Mouse (Mus musculus) hindbrain, embryonic 14.5 days (tissue): ENCODE measurements around the gene Padi2. TPM values are rescaled to one million over a fixed set of nuclear protein-coding genes. Genes with fewer than 3 reads are reported as not detected.

Experiments
- ATAC-seq: fragments of 200-750 bp; cut with Nextera tagmentation; 2 replicates; pipeline ENCODE4 v1.8.0; 2017; ENCODE audit warnings: moderate number of reproducible peaks, mild to moderate bottlenecking, moderate TSS enrichment, moderate library complexity; ENCODE audit not compliant: low FRiP score
- DNase-seq: peaks from one replicate; pipeline ENCODE4 v3.0.0-alpha.2; 2015; ENCODE audit warnings: low spot score
- H3K27ac ChIP-seq: fragments of 300-500 bp; sonication (generic); 2 replicates; pipeline ENCODE4 v1.5.1; 2014; ENCODE audit warnings: mild to moderate bottlenecking, moderate library complexity
- H3K27me3 ChIP-seq: fragments of 300-500 bp; sonication (generic); 2 replicates; pipeline ENCODE4 v1.6.1; 2014; ENCODE audit warnings: mild to moderate bottlenecking, low read length, mixed read lengths; ENCODE audit not compliant: control insufficient read depth, insufficient read depth
- H3K36me3 ChIP-seq: fragments of 300-500 bp; sonication (generic); replicated peaks from 2 replicates; pipeline ENCODE4 v1.6.1; 2014; ENCODE audit not compliant: control insufficient read depth, insufficient read depth
- H3K4me1 ChIP-seq: fragments of 300-500 bp; sonication (generic); replicated peaks from 2 replicates; pipeline ENCODE4 v1.6.1; 2014; ENCODE audit warnings: antibody characterized with exemption, low read length, mixed read lengths; ENCODE audit not compliant: control insufficient read depth, insufficient read depth
- H3K4me2 ChIP-seq: fragments of 300-500 bp; sonication (generic); replicated peaks from 2 replicates; pipeline ENCODE4 v1.6.1; 2014; ENCODE audit warnings: mild to moderate bottlenecking, moderate library complexity
- H3K4me3 ChIP-seq: fragments of 300-500 bp; sonication (generic); replicated peaks from 2 replicates; pipeline ENCODE4 v1.5.1; 2014; ENCODE audit warnings: mild to moderate bottlenecking, low read length
- H3K9ac ChIP-seq: fragments of 300-500 bp; sonication (generic); 2 replicates; pipeline ENCODE4 v1.6.1; 2014
- H3K9me3 ChIP-seq: fragments of 300-500 bp; sonication (generic); 2 replicates; pipeline ENCODE4 v1.6.1; 2016; ENCODE audit warnings: low read length; ENCODE audit not compliant: control insufficient read depth
- WGBS: fragments of 180-500 bp; shearing (Covaris S2); extraction: QIAGEN DNeasy Blood & Tissue Kit; methylation state at CpG from one replicate; pipeline ENCODE4 v1.1.7; 2014; 5-methylcytosine and 5-hydroxymethylcytosine counted together
- polyA plus RNA-seq: library from polyadenylated mRNA; unstranded; fragments of >200 nt; fragmentation: Nextera tagmentation; extraction: Ambion mirVana; gene quantifications from 2 replicates; pipeline ENCODE4 v1.2.1, GENCODE M21; 2014

The Padi2 gene
- polyA plus RNA-seq: 0.74 and 1.5 TPM in 2 replicates

DNA sequence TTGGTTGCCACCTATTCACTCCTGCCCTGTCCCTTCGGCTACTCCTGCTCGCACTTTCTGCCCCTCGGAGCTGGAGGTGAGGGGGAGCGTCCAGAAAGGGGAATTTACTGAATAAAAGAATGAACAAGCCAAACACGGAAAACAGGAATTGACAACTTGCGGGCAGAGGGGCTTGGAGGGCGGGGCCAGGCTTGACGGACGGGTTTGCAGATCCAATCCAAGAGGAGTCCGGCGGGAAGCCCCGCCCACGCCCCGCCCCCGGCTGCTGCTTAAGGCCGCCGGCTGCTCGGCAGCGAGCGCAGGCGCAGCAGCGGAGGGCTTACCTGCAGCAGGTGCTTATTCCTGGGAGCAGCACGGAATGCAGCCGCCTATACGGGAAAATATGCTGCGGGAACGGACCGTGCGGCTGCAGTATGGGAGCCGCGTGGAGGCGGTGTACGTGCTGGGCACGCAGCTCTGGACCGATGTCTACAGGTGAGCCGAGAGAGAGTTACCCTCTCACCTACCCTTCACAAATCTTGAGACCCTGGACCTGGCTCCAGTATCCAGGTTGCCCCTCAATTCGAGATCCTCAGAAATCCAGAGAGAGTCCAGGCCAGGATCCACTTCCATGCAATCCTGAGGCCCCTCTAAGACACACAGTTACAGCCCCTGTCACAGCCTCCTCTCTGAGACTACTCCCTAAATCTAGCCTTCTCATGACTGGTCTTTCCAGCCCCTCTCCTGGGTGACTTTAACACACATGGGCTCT, at the start of gene Padi2:
Gene Padi2, plus strand, starts transcription at position 269 of the 751 bp plus-strand sequence.
- WGBS: 5% methylated on average over 37 of the region's 37 CpGs
- Histone ChIP-seq H3K4me1 (peaks cover 14% of the 10 kb centered on the region), H3K27ac (no peak within 1 kb of the TSS), H3K27me3 (peaks cover 44% of the 10 kb centered on the region), H3K36me3 (no peaks in the 10 kb centered on the region), H3K9ac (peak within 1 kb of the TSS; percentile 47), H3K9me3 (no peaks in the 10 kb centered on the region), H3K4me3 (peak within 1 kb of the TSS; percentile 30), H3K4me2 (peak within 1 kb of the TSS; percentile 57)
- ATAC-seq (peak; percentile 76), DNase-seq (peak; percentile 89)

DNA sequence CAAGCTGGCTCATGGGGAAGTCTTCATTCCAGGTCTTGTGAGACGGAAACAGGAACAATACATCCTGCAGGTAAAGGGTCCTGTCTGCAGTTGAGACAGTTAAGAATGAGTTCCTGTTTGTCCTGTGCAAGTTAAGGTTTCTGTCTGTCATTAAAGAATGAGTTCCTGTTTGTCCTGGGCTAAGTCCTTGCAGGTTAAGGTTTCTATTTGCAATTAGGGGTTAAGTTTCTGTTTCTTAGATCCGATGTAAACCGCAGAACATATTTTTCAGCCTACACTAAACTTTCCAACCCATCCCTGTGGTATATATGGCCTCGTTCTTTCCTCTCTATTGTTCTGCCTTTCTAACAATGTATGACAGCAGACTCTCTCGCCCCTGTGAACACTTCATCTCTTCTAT, 49.1 kb upstream of the Padi2 start:
- WGBS: 82% methylated on average over 5 of the region's 5 CpGs
- DNase-seq (no peak), ATAC-seq (no peak)
- Histone ChIP-seq H3K4me2 (no peak overlapping the region), H3K27ac (no peak overlapping the region), H3K4me3 (no peak overlapping the region), H3K9me3 (no peaks in the 10 kb centered on the region), H3K27me3 (no peaks in the 10 kb centered on the region), H3K4me1 (no peaks in the 10 kb centered on the region), H3K9ac (no peak overlapping the region), H3K36me3 (no peaks in the 10 kb centered on the region)

DNA sequence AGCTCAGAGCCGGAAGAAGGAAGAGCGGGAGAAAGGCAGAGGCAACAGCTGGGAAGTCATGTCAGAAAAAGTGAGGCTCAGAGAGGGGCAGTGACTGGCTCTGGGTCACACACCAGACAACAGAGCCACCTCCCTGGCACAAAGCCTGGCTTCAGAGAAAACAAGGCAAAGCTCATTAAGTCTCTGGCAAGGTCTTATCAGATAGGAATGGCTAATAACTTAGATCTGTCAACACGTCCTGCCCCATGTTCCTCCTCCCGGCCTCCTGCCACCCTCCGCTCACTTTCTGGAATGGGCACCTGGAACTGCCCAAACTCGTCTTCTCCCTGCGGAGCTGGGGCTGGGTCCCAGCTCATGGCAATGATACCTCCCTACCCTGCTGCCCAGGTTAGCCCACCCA, 48.3 kb upstream of the Padi2 start:
- no peak overlapping the region for H3K4me2 ChIP-seq
- ATAC-seq: no peak
- H3K9me3 ChIP-seq: no peaks in the 10 kb centered on the region
- no peak for DNase-seq
- no peaks in the 10 kb centered on the region for H3K4me1 ChIP-seq
- WGBS: 80% methylated on average over 7 of the region's 7 CpGs
- no peak overlapping the region for H3K9ac ChIP-seq
- no peaks in the 10 kb centered on the region for H3K36me3 ChIP-seq
- no peak overlapping the region for H3K27ac ChIP-seq
- no peak overlapping the region for H3K4me3 ChIP-seq
- H3K27me3 ChIP-seq: no peaks in the 10 kb centered on the region

DNA sequence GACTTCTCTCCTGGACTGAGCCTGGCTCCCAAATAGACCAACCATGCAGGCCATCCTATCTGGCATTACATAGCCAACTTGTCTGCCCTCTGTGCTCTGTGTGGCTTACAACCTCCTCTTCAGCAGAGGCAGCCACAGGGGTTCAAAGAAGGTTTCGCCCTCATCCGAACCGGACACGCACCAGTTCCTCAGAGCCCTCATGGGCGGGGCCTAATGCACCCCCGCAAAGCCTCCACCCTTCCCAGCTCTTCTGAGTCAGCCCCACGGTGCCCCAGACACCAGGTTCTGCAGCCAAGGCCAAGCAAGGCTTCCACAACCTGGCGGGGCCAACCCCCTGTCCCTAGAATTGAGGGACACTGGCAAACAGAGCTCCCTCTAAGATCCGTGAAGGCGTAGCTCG, 46.9 kb upstream of the Padi2 start:
- Histone ChIP-seq H3K4me1 (no peaks in the 10 kb centered on the region), H3K9me3 (no peaks in the 10 kb centered on the region), H3K4me2 (no peak overlapping the region), H3K27ac (no peak overlapping the region), H3K9ac (no peak overlapping the region), H3K27me3 (no peaks in the 10 kb centered on the region), H3K4me3 (no peak overlapping the region), H3K36me3 (no peaks in the 10 kb centered on the region)
- ATAC-seq: no peak
- WGBS: 87% methylated on average over 11 of the region's 11 CpGs
- no peak for DNase-seq

DNA sequence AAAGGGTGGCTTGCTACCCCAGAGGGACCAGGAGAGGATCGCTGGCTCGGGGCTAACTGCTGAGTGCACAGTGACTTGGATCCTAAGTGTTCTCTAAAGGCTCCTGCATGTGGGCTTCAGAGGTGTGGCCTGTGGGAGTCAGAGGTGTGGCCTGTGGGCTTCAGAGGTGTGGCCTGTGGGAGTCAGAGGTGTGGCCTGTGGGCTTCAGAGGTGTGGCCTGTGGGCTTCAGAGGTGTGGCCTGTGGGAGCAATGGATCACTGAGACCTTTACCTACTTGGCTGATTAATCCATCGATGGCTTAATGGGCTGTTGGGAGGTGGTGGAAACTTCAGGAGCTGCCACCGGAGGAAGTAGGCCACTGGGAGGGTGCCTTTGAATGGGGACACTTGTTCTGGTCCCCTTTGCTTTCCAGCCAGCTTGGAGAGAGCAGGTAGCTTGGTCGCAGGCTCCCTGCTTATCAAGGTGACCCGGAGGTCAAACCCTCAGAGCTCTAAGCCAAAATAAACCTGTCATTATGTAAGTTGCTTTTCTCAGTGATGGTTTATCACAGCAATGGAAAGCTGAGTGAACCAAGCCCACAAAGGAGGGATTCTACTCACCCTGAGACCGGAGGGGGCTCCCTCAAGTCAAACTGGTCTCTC, 45.9 kb upstream of the Padi2 start:
- Histone ChIP-seq H3K4me2 (no peak overlapping the region), H3K27ac (no peak overlapping the region), H3K9ac (no peak overlapping the region), H3K4me1 (no peaks in the 10 kb centered on the region), H3K36me3 (no peaks in the 10 kb centered on the region), H3K9me3 (no peaks in the 10 kb centered on the region), H3K27me3 (no peaks in the 10 kb centered on the region), H3K4me3 (no peak overlapping the region)
- WGBS: 63% methylated on average over 7 of the region's 7 CpGs
- ATAC-seq (no peak), DNase-seq (no peak)

DNA sequence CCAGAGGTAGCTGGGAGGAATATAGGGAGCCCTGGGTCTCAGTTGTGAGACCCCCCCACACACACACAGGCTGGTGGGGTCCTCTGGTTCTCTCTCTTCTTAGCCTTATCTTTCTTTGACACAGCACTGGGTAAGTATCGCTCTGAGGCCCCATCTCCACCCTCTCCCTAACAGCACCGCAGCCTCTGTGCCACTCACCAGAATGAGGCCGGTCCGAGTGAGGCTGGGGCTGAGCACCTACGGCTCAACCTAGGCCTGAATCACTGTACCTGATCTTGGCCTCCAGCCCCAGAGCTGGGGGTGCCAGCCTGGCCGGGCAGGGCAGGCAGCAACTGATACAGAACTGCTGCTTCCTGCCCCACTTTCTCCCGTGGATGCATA, 45.4 kb upstream of the Padi2 start:
- Histone ChIP-seq H3K4me3 (no peak overlapping the region), H3K9me3 (no peaks in the 10 kb centered on the region), H3K27ac (no peak overlapping the region), H3K27me3 (no peaks in the 10 kb centered on the region), H3K4me2 (no peak overlapping the region), H3K36me3 (no peaks in the 10 kb centered on the region), H3K9ac (no peak overlapping the region), H3K4me1 (no peaks in the 10 kb centered on the region)
- no peak for ATAC-seq
- DNase-seq: no peak
- WGBS: 90% methylated on average over 7 of the region's 7 CpGs

DNA sequence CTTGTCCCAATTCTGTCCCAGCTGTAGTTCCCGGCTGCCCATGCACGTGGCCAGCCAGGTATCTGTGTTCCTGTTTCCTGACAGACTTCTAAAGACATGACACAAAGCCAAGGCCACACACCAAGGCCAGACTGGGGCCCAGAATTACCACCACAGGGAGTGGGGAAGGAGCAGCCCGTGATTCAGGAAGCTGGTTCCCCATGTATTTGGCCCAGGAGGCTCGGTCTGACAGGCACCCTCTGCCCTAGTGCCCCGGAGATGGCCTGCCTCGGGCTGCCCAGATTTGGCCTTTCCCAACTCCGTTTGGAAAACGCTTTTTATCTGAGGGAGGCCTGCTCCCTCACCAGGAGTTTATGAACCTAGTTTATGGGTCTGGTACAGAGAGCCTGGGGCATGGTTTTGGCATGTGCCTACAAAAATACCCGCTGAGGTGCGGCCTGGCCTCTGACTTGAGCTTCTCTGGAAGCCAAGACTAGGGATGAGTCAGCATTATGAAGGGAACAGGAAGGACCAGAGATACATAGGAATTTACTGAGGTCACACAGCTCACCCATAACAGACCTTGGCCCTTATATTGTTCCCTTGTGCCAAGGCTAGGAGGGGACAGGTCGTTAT, 44.0 kb upstream of the Padi2 start:
- Histone ChIP-seq H3K9ac (no peak overlapping the region), H3K4me1 (no peaks in the 10 kb centered on the region), H3K4me2 (no peak overlapping the region), H3K27ac (no peak overlapping the region), H3K27me3 (no peaks in the 10 kb centered on the region), H3K9me3 (no peaks in the 10 kb centered on the region), H3K4me3 (no peak overlapping the region), H3K36me3 (no peaks in the 10 kb centered on the region)
- DNase-seq (no peak), ATAC-seq (no peak)
- WGBS: 89% methylated on average over 11 of the region's 11 CpGs

DNA sequence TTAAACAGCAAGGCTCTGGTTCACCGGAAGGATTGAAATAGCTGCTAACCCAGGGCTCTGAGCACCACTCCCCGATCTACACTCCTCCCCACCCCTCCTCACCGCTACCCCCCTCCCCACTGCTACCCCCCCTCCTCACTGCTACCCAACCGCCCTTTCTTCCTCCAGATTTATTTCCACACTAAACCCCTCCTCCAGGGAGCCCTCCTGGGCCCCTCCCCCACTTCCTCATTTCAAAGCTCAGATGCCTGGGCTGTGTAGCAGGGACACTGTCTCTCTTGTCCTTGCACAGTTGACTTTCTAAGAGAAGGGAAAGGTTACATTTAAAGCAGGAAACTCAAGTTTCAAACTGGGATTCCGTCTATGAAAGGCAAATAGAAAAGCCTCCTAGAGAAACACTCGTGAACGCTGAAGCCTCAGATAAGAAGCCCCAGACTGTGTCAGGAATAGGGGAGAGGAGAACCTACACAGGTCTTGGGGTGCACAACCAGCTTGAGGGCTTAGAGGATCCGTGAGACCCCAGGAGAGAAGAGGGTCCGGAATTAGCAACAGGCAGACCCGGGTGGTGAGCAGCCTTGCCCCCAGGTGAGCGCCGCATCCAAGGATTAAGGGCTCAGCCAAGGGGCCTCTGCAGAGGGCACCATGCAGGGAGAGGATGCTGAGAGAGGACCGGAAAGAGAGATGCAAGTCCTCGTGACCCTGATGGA, 37.5 kb upstream of the Padi2 start:
- no peaks in the 10 kb centered on the region for H3K36me3 ChIP-seq
- H3K27me3 ChIP-seq: no peaks in the 10 kb centered on the region
- H3K4me2 ChIP-seq: no peak overlapping the region
- DNase-seq: no peak
- ATAC-seq: no peak
- H3K27ac ChIP-seq: no peak overlapping the region
- no peak overlapping the region for H3K9ac ChIP-seq
- H3K4me1 ChIP-seq: no peaks in the 10 kb centered on the region
- H3K9me3 ChIP-seq: peaks cover 9% of the 10 kb centered on the region; the same call in 1 of the 2 replicates
- H3K4me3 ChIP-seq: no peak overlapping the region
- WGBS: 6% methylated on average over 14 of the region's 14 CpGs

DNA sequence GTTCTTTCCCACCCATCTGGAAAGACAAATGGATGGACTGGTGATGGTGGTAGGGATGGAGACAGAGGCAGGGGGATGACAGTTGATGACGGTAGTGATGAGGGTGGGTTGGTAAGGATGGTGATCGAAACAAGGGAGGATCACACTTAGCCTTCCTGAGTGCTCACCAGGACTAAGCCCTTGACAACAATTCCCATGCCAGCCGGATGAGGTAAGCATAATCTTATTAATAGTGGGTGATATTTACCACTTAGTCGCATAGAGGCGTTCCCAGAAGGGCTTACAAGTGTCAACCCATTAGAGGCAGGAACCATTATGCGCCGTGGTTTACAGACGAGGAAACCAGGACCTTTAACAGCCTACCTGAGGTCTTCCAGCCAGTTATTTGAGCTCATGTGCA, 36.2 kb upstream of the Padi2 start:
- WGBS: 93% methylated on average over 8 of the region's 8 CpGs
- H3K4me3 ChIP-seq: no peak overlapping the region

More for the DNA sequence above, 36.2 kb upstream of the Padi2 start:
- H3K4me1 ChIP-seq: no peaks in the 10 kb centered on the region
- H3K9me3 ChIP-seq: peaks cover 16% of the 10 kb centered on the region; the same call in 1 of the 2 replicates
- H3K27ac ChIP-seq: no peak overlapping the region
- ATAC-seq: no peak
- no peak overlapping the region for H3K9ac ChIP-seq
- H3K4me2 ChIP-seq: no peak overlapping the region
- H3K27me3 ChIP-seq: no peaks in the 10 kb centered on the region
- DNase-seq: no peak
- no peaks in the 10 kb centered on the region for H3K36me3 ChIP-seq
